Mouse (Mus musculus): ENCODE measurements around the gene Gm38394. TPM values are rescaled to one million over a fixed set of nuclear protein-coding genes. Genes with fewer than 3 reads are reported as not detected.
"Not testable (repeated sequence)": the region's sequence is repeated elsewhere in the genome, so short reads cannot be mapped to it uniquely, and the experiment has no call there.

Gm38394 gene
- 2.7 and 2.8 TPM in 2 replicates for polyA plus RNA-seq (2015; fragmentation: Nextera tagmentation; extraction: Ambion mirVana)

DNA sequence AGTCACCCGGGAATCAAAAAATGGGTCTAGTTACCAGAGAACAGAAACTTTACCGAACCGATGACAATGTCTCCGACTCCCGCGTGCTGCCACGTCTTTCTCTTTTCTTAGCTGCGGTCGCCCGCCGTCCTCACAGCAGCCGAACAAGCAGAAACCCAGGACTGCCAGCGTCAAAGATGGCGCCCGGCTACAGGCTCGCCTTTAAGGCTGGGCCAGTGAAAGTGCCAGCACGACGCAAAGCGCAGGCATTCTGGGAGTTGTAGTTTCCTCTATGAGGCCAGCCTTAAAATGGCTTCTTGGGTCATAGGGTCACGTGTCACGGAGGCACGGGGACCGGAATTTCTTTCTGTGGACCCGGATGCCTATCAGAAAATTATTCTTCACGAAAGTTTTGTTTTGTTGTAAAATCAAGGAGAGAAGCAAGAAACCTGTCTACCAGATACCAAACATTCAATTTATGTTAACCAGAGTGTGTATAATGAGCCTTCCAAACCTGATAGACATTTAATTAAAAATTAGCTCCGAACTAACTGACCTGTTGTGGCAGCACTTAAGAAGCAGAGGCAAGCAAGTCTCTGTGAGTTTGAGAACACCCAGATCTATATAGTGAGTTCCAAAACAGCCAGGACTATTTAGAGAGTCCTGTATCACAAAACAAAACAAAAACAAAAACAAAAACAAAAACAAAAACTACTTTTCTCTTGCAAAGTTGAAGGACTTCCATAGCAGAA, at the start of gene Gm38394:
Gene Gm38394, minus strand, starts transcription at position 116 of the 731 bp plus-strand sequence.
- Histone ChIP-seq H3K4me2 (peak within 1 kb of the TSS; percentile 86), H3K4me1 (peaks cover 39% of the 10 kb centered on the region), H3K27ac (replicated peaks) (peak within 1 kb of the TSS; percentile 94), H3K27me3 (replicated peaks) (no peaks in the 10 kb centered on the region), H3K4me3 (replicated peaks) (peak within 1 kb of the TSS; percentile 67), H3K36me3 (peaks cover 9% of the 10 kb centered on the region), H3K9me3 (replicated peaks) (no peaks in the 10 kb centered on the region), H3K9ac (replicated peaks) (peak within 1 kb of the TSS; percentile 77)
- peak; percentile 98 for ATAC-seq (ENCODE audit: low FRiP score)
- WGBS = 3% methylated on average over 26 of the region's 26 CpGs

DNA sequence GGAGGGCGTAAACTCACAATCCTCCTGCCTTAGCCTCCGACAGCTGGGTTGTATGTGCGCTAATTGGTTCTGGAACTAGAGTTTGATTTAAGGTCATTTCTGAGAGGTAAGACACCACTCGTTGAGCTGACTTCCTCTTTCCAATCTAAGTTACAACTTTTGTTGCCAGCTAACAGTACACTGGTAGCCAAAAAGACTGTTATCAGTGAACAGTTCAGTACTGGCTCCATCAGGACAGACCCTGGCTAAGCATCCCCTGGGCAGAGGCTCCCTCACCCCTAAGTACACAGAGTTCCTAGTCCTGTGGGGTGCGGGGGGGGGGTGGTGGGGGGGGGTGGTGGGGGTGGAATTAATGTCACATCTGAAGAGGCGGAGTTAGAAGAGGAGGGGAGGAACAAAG, 49.8 kb upstream of the Gm38394 start:
- no peak overlapping the region for H3K4me3 ChIP-seq (replicated peaks)
- H3K9me3 ChIP-seq (replicated peaks) = no peaks in the 10 kb centered on the region
- H3K27ac ChIP-seq (replicated peaks) = no peak overlapping the region
- no peak overlapping the region for H3K9ac ChIP-seq (replicated peaks)
- H3K4me1 ChIP-seq = no peaks in the 10 kb centered on the region; the same call in 1 of the 2 replicates
- H3K36me3 ChIP-seq = peaks cover 17% of the 10 kb centered on the region
- 59% methylated on average over 5 of the region's 6 CpGs for WGBS
- no peak overlapping the region for H3K4me2 ChIP-seq
- ATAC-seq (ENCODE audit: low FRiP score) = no peak
- no peaks in the 10 kb centered on the region for H3K27me3 ChIP-seq (replicated peaks)

DNA sequence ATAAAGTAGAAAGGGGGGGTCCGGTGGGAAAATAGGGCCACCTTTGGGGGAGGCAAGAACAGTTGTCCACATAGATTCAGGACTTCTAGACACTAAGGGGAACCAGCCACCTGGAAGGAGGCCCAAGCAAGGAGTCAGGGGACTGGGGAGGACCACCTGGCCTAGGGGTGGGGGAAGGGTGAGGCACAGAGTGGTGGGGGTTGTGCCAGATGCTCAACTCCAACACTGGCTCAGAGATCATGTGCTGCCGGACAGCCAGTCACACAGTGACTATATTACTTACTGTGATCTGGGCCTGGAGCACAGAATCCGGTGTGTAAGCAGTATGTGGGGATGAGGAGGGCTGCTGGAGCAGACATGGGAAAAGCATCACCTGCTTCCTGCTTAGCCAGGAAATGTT, 48.2 kb upstream of the Gm38394 start:
- ATAC-seq (ENCODE audit: low FRiP score) = no peak
- Histone ChIP-seq H3K4me2 (no peak overlapping the region), H3K36me3 (peaks cover 17% of the 10 kb centered on the region), H3K27me3 (replicated peaks) (no peaks in the 10 kb centered on the region), H3K4me3 (replicated peaks) (no peak overlapping the region), H3K4me1 (no peaks in the 10 kb centered on the region; the same call in 1 of the 2 replicates), H3K9ac (replicated peaks) (no peak overlapping the region), H3K9me3 (replicated peaks) (no peaks in the 10 kb centered on the region), H3K27ac (replicated peaks) (no peak overlapping the region)
- 78% methylated on average over 3 of the region's 3 CpGs for WGBS

DNA sequence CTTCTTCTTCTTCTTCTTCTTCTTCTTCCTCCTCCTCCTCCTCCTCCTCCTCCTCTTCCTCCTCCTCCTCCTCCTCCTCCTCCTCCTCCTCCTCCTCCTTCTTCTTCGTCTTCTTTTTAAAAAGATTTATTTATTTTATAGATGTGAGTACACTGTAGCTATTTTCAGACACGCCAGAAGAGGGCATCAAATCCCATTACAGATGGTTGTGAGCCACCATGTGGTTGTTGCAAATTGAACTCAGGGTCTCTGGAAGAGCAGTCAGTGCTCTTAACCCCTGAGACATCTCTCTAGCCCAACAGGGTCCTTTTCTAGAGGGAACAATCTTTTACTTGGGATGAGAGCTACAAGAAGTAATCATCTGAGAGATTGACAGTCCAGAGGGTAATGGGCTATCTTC, 40.7 kb upstream of the Gm38394 start:
- WGBS = 27% methylated on average over 1 of the region's 2 CpGs
- not testable (repeated sequence) for H3K27me3 ChIP-seq (replicated peaks)

DNA sequence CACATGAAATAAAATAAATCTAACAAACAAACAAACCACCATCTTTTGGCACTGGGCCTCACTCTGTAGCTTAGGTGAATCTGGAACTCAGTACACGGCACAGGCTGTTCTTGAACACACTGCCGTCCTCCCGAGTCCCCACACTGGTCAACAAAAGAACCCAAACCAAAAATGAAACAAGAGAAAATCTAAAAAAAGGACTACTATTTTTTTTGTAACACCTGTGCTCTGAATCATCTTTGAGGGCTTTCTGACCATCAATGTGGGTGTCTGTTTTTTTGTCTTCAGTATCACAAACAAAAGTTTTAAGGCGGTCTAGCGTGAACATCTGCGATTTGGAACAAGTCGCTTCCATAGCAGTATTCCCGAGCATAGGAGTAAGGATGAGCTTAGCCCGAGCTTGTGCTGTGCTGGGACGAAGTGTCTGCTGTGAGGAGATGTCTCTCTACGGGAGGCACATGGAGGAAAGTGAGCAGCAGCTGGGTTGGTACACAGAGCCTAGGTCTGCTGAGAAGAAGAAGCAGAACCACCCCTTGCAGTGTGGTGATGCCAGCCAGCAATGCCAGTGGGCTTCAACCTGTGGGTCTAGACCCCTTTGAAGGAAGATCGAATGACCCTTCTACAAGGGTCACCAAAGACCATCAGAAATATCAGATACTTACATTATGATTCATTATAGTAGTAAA, 37.0 kb upstream of the Gm38394 start:
- WGBS = 93% methylated on average over 12 of the region's 12 CpGs
- Histone ChIP-seq H3K4me3 (replicated peaks) (no peak overlapping the region), H3K9me3 (replicated peaks) (no peaks in the 10 kb centered on the region), H3K27ac (replicated peaks) (no peak overlapping the region), H3K9ac (replicated peaks) (no peak overlapping the region), H3K4me1 (no peaks in the 10 kb centered on the region), H3K36me3 (no peaks in the 10 kb centered on the region), H3K4me2 (no peak overlapping the region), H3K27me3 (replicated peaks) (no peaks in the 10 kb centered on the region)
- ATAC-seq (ENCODE audit: low FRiP score) = no peak

More for the DNA sequence above, 40.7 kb upstream of the Gm38394 start:
- ATAC-seq (ENCODE audit: low FRiP score); H3K9ac ChIP-seq (replicated peaks); H3K4me2 ChIP-seq; H3K4me1 ChIP-seq; H3K4me3 ChIP-seq (replicated peaks); H3K9me3 ChIP-seq (replicated peaks); H3K27ac ChIP-seq (replicated peaks); H3K36me3 ChIP-seq: not testable (repeated sequence)

DNA sequence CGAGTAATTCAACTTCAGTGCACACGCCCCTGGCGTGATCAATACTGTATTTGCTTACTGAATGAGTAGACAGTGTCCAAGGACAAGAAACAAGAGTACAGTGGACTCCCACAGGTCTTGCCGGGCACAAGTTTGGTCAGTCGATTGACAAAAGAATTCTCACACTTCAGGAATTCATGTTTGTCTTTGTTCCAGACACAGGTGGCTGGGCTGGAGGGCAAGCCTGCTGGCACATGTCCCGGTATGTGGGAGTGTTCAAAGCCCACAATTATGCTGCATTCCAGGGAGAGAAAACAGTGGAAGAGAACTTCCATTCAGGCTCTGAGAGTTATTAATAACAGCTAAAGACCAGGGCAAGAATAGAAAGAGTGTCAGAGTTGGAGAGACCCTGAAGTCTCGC, 34.8 kb upstream of the Gm38394 start:
- Histone ChIP-seq H3K9ac (replicated peaks) (no peak overlapping the region), H3K27ac (replicated peaks) (no peak overlapping the region), H3K4me2 (no peak overlapping the region), H3K4me1 (no peaks in the 10 kb centered on the region), H3K36me3 (no peaks in the 10 kb centered on the region), H3K9me3 (replicated peaks) (no peaks in the 10 kb centered on the region), H3K27me3 (replicated peaks) (no peaks in the 10 kb centered on the region), H3K4me3 (replicated peaks) (no peak overlapping the region)
- ATAC-seq (ENCODE audit: low FRiP score) = no peak
- 45% methylated on average over 7 of the region's 7 CpGs for WGBS

DNA sequence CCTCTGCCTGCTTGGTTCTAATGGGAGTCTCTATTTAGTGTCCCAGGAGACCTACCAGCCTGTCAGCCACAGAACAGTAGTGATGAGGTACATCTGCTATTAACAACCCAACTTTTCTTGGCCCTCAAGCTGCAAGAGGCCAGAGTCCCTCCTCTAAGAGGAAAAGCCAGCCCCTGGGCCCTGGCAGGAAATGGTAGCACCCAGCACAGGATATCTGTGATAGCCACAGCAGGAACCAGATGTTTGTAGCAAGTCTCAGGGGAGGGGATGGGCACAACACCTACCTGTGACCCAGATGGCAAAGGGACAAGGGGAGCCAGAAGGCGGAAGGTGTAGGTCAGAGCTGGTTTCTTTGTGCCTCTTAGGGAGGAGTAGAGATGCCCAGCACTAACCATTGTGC, 33.8 kb upstream of the Gm38394 start:
- Histone ChIP-seq H3K9me3 (replicated peaks) (no peaks in the 10 kb centered on the region), H3K4me1 (no peaks in the 10 kb centered on the region), H3K4me2 (no peak overlapping the region), H3K27ac (replicated peaks) (no peak overlapping the region), H3K36me3 (no peaks in the 10 kb centered on the region), H3K9ac (replicated peaks) (no peak overlapping the region), H3K27me3 (replicated peaks) (no peaks in the 10 kb centered on the region), H3K4me3 (replicated peaks) (no peak overlapping the region)
- ATAC-seq (ENCODE audit: low FRiP score) = no peak
- 89% methylated on average over 1 of the region's 1 CpGs for WGBS

DNA sequence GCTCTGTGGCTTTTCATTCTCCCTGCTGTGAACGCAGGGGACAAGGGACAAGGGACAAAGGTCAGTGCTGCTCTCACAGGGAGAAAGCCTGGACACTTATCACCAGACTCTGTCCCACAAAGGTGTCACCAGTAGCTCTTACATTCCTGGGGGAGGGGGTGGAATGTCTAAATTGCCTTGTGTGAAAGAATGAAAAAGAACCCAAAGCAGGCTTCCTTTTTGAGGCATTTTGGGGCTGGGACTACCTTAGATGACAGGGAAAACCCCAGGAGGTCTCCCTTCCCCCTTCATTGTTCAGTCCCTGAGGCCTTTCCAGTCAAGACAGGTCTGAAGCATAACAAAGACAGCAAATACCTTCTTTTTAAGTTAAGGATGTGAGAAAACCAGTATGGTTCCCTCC, 33.2 kb upstream of the Gm38394 start:
- 9% methylated on average over 1 of the region's 1 CpGs for WGBS
- Histone ChIP-seq H3K4me1 (no peaks in the 10 kb centered on the region), H3K9ac (replicated peaks) (no peak overlapping the region), H3K36me3 (no peaks in the 10 kb centered on the region), H3K9me3 (replicated peaks) (no peaks in the 10 kb centered on the region), H3K27me3 (replicated peaks) (no peaks in the 10 kb centered on the region), H3K27ac (replicated peaks) (no peak overlapping the region), H3K4me3 (replicated peaks) (no peak overlapping the region), H3K4me2 (no peak overlapping the region)
- no peak for ATAC-seq (ENCODE audit: low FRiP score)

DNA sequence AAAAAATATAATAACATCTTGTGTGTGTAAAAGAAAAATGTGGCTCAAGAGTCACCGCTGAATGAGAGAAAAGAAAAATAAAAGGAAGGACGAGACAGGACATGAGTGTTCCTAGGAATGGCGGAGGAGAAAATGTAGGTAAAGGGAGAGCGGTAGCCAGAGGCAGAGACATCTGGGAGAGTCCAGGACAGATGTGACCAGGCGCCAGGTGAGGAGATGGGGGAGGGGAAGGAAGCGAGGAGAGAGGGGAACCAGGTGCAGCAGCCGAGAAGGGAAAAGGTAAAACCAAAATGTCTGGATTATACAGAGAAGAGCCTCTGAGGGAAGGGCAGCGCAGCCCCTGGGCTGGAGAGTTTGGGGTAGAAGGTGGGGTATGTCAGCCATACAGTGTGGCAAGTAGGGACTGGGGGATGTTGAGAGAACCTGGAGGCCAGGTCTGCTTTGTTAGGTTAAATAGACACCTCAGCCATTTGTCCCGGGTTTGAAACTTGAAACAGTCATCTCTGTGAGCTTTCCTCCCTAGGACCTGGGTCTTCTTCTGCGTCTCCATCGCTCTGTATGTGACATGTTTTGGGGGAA, 32.5 kb upstream of the Gm38394 start:
- ATAC-seq (ENCODE audit: low FRiP score) = no peak
- Histone ChIP-seq H3K4me2 (no peak overlapping the region), H3K9ac (replicated peaks) (no peak overlapping the region), H3K9me3 (replicated peaks) (no peaks in the 10 kb centered on the region), H3K4me1 (no peaks in the 10 kb centered on the region), H3K27ac (replicated peaks) (no peak overlapping the region), H3K4me3 (replicated peaks) (no peak overlapping the region), H3K27me3 (replicated peaks) (no peaks in the 10 kb centered on the region), H3K36me3 (no peaks in the 10 kb centered on the region)
- 75% methylated on average over 11 of the region's 11 CpGs for WGBS

DNA sequence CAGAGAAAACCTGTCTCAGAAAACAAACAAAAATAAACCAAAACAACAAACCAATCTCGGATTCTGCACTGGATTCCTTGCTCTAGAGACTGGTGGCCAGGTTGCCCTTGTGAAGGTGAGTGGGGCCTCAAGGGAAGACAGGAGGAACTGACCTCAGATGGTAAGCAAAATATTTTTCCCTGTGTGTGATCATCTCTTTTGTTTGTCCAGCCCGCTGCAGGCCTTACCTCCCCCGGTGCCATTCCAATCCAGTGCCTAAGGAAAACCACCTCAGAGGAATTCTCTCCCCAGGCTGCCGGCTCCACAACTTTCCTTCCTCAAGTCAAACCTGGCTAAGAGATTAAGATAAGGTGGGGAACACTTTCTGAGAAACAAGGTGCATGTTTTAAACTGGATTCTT, 31.1 kb upstream of the Gm38394 start:
- ATAC-seq (ENCODE audit: low FRiP score) = no peak
- Histone ChIP-seq H3K9ac (replicated peaks) (no peak overlapping the region), H3K9me3 (replicated peaks) (no peaks in the 10 kb centered on the region), H3K27ac (replicated peaks) (no peak overlapping the region), H3K4me1 (no peaks in the 10 kb centered on the region), H3K27me3 (replicated peaks) (no peaks in the 10 kb centered on the region), H3K4me2 (no peak overlapping the region), H3K4me3 (replicated peaks) (no peak overlapping the region), H3K36me3 (no peaks in the 10 kb centered on the region)
- 49% methylated on average over 4 of the region's 4 CpGs for WGBS

DNA sequence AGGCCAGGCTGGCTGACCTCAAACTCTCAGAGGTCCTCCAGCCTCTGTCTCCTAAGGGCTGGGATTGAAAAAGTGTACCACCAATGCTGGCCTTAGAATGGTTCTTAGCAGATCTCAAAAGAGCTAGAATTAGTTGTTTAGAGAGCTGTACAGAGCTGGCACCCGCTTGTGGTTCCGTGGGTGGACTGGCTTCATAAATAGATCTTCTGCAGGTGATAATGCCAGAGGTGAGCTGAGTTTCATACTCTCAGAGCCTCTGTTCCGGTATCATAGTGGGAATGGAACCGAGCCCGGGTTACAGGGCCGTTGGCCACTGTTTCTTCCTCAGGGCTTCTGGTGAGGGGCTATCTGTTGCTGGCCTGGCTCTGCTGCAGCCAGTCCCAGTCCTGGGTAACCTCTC, 29.9 kb upstream of the Gm38394 start:
- no peak overlapping the region for H3K4me2 ChIP-seq
- no peaks in the 10 kb centered on the region for H3K36me3 ChIP-seq
- H3K4me3 ChIP-seq (replicated peaks) = no peak overlapping the region
- ATAC-seq (ENCODE audit: low FRiP score) = no peak
- H3K9me3 ChIP-seq (replicated peaks) = no peaks in the 10 kb centered on the region
- H3K27me3 ChIP-seq (replicated peaks) = no peaks in the 10 kb centered on the region
- WGBS = 94% methylated on average over 6 of the region's 6 CpGs
- H3K4me1 ChIP-seq = no peaks in the 10 kb centered on the region
- H3K27ac ChIP-seq (replicated peaks) = no peak overlapping the region
- no peak overlapping the region for H3K9ac ChIP-seq (replicated peaks)

DNA sequence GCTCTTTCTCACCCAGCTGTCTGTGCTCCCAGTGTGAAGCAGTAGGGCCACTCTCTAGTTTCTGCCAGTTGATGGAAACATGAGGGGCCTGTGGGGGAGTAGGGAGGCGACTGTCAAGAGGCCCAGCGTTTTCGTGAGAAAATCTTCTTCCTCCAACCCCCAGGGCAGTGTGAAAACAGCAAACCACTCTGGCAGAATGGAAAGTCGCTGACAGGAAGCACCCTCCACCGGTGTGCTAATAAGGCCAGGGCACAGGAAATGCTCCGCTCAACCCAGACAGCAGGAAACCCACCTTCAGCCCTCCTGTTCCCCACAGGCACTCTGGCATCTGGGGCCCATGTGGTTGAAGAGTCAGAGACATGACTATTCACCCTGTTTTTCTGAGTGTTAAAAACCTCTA, 28.8 kb upstream of the Gm38394 start, which contains the start of gene Lax1:
Gene Lax1, minus strand, starts transcription at position 212 of the 400 bp plus-strand sequence.
- WGBS = 53% methylated on average over 6 of the region's 6 CpGs
- H3K27ac ChIP-seq (replicated peaks) = no peak within 1 kb of the TSS
- H3K4me3 ChIP-seq (replicated peaks) = no peak within 1 kb of the TSS
- no peak within 1 kb of the TSS for H3K4me2 ChIP-seq
- H3K36me3 ChIP-seq = no peaks in the 10 kb centered on the region
- H3K4me1 ChIP-seq = no peaks in the 10 kb centered on the region
- H3K9me3 ChIP-seq (replicated peaks) = no peaks in the 10 kb centered on the region
- H3K9ac ChIP-seq (replicated peaks) = no peak within 1 kb of the TSS
- no peaks in the 10 kb centered on the region for H3K27me3 ChIP-seq (replicated peaks)
- no peak for ATAC-seq (ENCODE audit: low FRiP score)

Data from neural tube, embryonic 15.5 days (tissue).